Mouse (Mus musculus) liver, embryonic 14 days (tissue): Measurements from ENCODE around the gene Klhdc7b. TPM values are rescaled to one million over a fixed set of nuclear protein-coding genes. Genes with fewer than 3 reads are reported as not detected.

Experiments used
- polyA plus RNA-seq: library from polyadenylated mRNA; depleted of rRNA; stranded (reverse); fragments of >200 nt; gene quantifications from 2 replicates; pipeline ENCODE4 v1.2.3, GENCODE M21; 2012; rRNA removed

The Klhdc7b gene
- polyA plus RNA-seq = not detected in 2 replicates

DNA sequence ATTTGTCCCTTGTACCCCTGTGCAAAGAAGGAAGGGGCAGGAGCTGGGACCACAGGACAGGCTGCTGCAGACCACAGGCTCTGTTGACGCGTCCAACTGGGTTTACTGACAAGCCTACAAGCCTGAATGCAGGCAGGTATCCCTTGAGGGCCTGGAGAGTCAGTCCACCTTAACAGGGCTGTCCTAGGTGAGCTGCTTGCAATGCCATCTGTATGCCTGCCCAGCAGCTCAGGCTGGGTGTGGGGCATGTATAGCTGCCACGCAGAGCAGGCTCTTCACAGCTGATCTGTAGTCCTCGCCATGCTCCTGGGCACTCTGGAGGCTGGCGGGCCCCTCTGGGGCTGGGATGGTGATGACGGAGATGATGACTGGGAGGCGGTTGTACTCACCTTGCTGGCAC lies at the start of gene Klhdc7b:
Gene Klhdc7b (plus strand): TSS at position 301 of the 400 bp plus-strand sequence.

DNA sequence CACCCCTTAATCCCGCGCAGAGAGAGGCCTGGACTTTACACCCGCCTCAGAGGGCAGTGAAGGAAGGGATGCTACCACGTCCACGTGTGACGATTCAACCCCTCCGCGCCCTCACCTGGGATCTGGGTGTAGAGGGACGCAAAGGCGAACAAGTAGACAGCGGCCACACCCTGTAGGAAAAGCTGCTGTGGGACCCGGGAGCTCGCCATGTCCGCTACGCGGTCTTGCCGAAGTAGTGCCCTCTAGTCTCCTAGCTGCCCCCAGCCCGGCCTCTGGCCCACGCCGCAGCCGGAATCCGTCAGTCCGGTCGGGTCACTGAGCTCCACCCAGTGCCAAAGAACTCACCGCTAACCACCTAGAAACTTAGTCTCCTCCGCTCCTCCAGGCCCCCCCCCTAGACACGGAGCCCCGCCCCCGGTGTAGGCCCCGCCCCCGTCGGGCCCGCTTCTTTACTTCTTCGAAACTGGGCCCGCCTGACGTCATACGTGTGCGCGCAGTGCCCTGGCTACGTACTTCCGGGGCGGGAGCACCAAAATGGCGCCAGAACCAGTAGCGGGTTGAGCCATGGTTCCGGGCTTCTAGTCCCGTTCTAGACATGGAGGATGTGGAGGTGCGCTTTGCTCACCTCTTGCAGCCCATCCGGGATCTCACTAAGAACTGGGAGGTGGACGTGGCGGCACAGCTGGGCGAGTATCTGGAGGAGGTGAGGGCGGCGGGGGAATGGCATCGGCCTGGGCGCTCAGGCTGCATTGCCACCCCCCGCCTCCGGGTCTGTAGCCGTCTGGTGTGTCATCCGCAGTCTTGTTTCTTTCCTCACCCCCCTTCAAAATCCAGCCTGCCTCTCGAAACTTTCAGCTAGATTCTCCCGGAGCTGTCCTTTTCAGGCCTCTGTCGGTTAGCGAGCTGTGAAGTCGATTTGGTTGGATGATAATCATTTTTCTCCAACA lies 29.2 kb upstream of the Klhdc7b start, which contains the start of the genes Lmf2 and Ncaph2:
Gene Lmf2 (minus strand): TSS at position 419 of the 947 bp plus-strand sequence.
Gene Ncaph2 (plus strand): TSS at position 479 of the 947 bp plus-strand sequence.

DNA sequence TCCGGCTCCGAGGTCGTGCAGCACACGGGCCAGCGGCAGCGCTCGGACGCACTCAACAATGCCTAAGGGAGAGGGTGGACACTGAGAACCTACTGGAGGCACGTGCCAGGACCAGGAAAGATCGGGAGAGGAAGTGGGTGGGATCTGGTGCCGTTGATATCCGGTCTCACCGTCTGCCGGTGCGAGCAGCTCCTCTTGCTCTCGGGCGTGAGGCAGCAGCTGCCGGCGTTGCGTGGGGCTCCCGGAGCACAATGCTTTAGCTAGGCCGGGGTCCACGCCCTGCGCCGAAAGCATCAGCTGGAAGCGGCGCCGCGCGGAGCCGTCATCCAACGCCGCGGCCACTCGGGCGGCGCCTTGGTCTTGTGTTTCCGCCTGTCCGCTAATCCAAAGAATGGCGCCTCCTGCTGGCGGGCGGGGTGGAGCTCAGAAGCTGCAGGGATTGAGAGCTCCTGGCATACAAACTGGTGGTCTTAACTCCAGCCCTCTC lies 10.9 kb upstream of the Klhdc7b start, which contains the start of gene Sco2:
Gene Sco2 (minus strand): TSS at position 85 of the 487 bp plus-strand sequence.

DNA sequence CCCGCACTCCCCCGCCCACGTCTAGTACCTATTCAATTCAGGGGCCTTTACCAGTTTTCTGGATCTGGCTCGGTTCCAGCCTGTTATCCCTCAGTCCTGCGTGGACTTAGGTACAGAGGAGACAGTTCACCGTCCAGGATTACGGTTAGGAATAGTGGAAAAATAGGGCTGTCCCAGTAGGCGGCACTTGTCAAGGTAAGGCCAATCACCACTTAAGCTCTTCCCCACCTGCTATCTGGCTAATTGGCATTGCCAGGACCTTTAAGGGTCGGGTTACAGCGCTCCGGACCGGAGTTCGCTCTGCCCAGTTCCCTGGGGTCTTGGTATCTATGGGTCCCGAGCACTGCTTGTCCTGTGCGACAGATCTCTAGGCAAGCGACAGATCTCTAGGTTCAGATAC lies 7.8 kb upstream of the Klhdc7b start, which contains the start of gene Tymp:
Gene Tymp (minus strand): TSS at position 83 of the 400 bp plus-strand sequence.

DNA sequence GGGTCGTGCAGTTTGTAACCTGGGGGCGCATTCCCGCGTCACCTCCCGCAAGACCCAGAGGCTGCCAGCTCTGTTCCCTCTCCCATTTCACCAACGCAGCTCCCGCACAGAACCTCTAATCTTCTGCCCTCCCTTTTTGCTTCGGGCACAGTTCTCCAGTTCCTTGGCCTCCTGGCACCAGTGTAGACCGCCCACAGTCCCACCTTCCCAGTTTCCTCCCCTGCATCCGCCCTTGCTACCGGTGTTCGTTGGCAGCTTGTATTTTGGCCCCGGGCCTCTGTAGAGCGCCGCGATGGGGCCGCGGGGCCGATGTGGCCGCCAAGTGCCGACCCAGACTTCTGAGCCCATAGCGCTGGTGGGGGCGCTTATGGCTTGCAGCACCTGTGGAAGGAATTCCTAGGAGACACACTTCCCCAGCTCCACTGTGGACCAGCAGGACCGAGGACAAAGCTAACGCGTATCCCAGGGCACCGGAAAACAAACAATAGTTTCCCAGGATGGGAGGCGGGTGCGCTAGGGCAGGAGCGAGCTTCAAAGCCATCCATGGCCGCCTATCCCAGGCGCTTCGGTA lies 5.8 kb upstream of the Klhdc7b start, which contains the start of gene Odf3b:
Gene Odf3b (minus strand): TSS at position 452 of the 571 bp plus-strand sequence.

DNA sequence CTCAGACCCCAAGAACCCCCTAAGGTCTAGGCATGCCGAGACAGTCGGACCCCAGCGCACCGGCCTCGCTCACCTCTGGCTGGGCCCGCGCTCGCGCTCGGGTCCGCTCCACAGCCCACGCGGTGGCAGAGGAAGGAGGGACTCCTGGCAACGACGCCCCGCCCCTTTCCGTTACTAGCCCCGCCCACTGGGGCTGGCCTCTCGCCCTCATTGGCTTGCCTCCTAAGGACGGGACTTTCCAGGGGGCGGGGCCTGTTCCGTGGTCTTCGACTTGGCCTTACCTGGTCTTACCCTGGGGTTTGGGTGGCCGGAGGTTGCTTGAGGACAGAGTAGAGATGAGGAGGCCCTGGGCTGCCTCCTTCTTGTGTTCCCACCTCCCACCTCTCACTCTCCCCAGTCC lies 25.4 kb downstream of the Klhdc7b start, which contains the start of gene Syce3:
Gene Syce3 (minus strand): TSS at position 386 of the 400 bp plus-strand sequence.

DNA sequence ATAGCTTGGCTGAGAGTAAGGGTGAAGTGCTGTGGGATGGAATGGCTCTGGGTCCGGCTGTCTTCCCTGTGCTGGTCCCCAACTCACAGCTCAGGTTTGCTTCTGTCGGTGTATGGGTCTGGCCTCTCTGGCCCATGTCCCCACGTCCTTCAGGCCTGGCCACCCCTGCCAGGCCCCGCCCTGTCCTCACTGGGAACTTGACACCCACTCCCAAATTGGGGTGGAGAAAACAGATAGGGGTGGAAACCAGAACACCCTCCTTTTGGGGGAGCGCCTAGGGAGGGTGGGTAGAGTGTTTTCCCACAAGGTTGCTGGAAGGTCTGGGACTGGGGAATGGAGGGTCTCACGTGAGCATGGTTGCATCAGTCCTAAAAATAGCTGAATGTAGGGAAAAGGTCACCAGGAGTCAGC lies 41.0 kb downstream of the Klhdc7b start, which contains the start of gene Cpt1b:
Gene Cpt1b (minus strand): TSS at position 153 of the 411 bp plus-strand sequence.

DNA sequence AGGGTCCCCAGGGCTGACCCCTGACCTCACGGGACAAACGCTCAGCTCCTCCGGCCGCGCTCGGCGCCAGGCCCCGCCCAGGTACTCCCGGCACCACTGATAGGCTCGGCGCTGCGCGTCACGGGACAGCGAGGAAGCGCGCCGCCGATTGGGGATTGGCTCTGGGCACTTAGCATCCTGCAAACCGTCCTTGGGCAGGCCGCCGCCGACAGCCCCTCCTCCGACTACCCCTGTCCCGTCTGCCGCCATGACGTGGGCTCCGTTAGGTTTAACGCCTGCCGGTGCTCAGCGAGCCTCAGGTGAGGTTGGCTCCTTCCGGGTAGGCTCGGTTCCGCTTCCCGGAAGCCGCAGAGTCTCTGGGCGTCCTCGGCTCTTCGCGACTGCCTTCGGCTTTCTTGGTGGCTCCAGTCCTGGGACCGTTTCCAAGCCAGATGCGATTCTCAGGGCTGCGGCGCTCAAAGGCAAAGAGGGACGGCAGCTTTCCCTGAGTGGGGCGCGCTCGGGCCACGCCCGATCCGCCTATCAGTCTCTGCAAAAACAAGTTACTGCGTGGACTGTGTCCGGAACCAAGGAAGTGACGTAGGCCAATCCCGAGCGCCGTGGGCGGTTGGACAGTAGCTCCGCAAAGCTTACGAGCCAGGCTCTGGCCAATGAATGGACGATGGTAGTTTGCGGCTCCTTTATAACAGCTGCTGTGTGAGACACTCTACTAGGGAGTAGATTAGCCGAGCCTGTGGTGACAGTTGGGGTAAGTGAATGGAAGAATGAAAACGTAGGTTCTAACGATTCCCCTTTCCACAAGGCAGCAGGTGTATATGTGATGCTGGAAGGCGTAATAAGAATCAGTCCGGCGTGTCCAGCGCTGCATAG lies 44.9 kb downstream of the Klhdc7b start, which contains the start of the genes C730034F03Rik, Gm44502 and Chkb:
Gene C730034F03Rik (plus strand): TSS at position 238 of the 870 bp plus-strand sequence.
Gene Gm44502 (minus strand): TSS at position 345 of the 870 bp plus-strand sequence.
Gene Chkb (minus strand): TSS at position 557 of the 870 bp plus-strand sequence.

Other genes starting within 250 kb of the Klhdc7b start
- gene Mapk12, start 244.2 kb upstream of the Klhdc7b start, polyA plus RNA-seq = 2.0 and 2.1 TPM in 2 replicates
- 0.76 and 0.80 TPM in 2 replicates for gene Mapk11, start 235.3 kb upstream of the Klhdc7b start, polyA plus RNA-seq
- 23.7 and 25.5 TPM in 2 replicates for gene Plxnb2, start 204.1 kb upstream of the Klhdc7b start, polyA plus RNA-seq
- gene Dennd6b, start 188.4 kb upstream of the Klhdc7b start, polyA plus RNA-seq = 3.8 and 4.2 TPM in 2 replicates
- gene Ppp6r2, start 173.4 kb upstream of the Klhdc7b start, polyA plus RNA-seq = 14.0 and 15.3 TPM in 2 replicates
- gene Sbf1, start 69.6 kb upstream of the Klhdc7b start, polyA plus RNA-seq = 27.9 and 28.3 TPM in 2 replicates
- 1.8 and 2.0 TPM in 2 replicates for gene Adm2, start 62.2 kb upstream of the Klhdc7b start, polyA plus RNA-seq
- 7.3 and 11.5 TPM in 2 replicates for gene Miox, start 50.5 kb upstream of the Klhdc7b start, polyA plus RNA-seq
- 11.6 and 12.4 TPM in 2 replicates for gene Lmf2, start 29.3 kb upstream of the Klhdc7b start, polyA plus RNA-seq
- 65.4 and 75.6 TPM in 2 replicates for gene Ncaph2, start 29.2 kb upstream of the Klhdc7b start, polyA plus RNA-seq
- 9.4 and 11.0 TPM in 2 replicates for gene Sco2, start 11.1 kb upstream of the Klhdc7b start, polyA plus RNA-seq
- gene Tymp, start 7.9 kb upstream of the Klhdc7b start, polyA plus RNA-seq = 0.68 and 0.70 TPM in 2 replicates
- 0.75 and 0.85 TPM in 2 replicates for gene Odf3b, start 5.6 kb upstream of the Klhdc7b start, polyA plus RNA-seq
- gene Syce3, start 25.6 kb downstream of the Klhdc7b start, polyA plus RNA-seq = not detected in 2 replicates
- gene Cpt1b, start 40.9 kb downstream of the Klhdc7b start, polyA plus RNA-seq = 1.6 and 2.0 TPM in 2 replicates
- 0.89 and 0.97 TPM in 2 replicates for gene C730034F03Rik, start 44.7 kb downstream of the Klhdc7b start, polyA plus RNA-seq
- gene Gm44502, start 44.8 kb downstream of the Klhdc7b start, polyA plus RNA-seq = 0.23 and 0.29 TPM in 2 replicates
- 17.1 and 19.3 TPM in 2 replicates for gene Chkb, start 45.0 kb downstream of the Klhdc7b start, polyA plus RNA-seq
- gene Mapk8ip2, start 69.0 kb downstream of the Klhdc7b start, polyA plus RNA-seq = 0.01 and 0.03 TPM in 2 replicates
- 3.1 and 3.4 TPM in 2 replicates for gene Arsa, start 92.5 kb downstream of the Klhdc7b start, polyA plus RNA-seq
- 1.8 and 2.0 TPM in 2 replicates for gene Shank3, start 114.7 kb downstream of the Klhdc7b start, polyA plus RNA-seq
- gene Acr, start 183.4 kb downstream of the Klhdc7b start, polyA plus RNA-seq = 0.05 and 0.09 TPM in 2 replicates
- 5.7 and 6.2 TPM in 2 replicates for gene Rabl2, start 207.0 kb downstream of the Klhdc7b start, polyA plus RNA-seq